Mouse (Mus musculus): ENCODE data around the gene Mob3c. TPM values are rescaled to one million over a fixed set of nuclear protein-coding genes. Genes with fewer than 3 reads are reported as not detected.

The Mob3c gene
- polyA plus RNA-seq, 1 experiment = 36.4 TPM

- 54% methylated on average over 9 of the region's 9 CpGs for WGBS
- H3K4me3 ChIP-seq (ENCODE audit: control insufficient read depth, insufficient read depth, low read length) = no peak overlapping the region
Observed at GRCm38 (mm10) chr4:115857293-115857883, 29.5 kb downstream of the Mob3c start.

GRCm38 (mm10) chr4:115863352-115863751 is 35.5 kb downstream of the Mob3c start:
- no peak for TF ChIP-seq POLR2A (IDR thresholded peaks at IDR 0.05; ENCODE audit: control insufficient read depth, extremely low read depth, insufficient read depth, low read length, poor library complexity)
- no peak for TF ChIP-seq CTCF (IDR thresholded peaks at IDR 0.05; ENCODE audit: borderline replicate concordance, control insufficient read depth, extremely low read depth, insufficient read depth, low read length, poor library complexity)
- Histone ChIP-seq H3K36me3 (ENCODE audit: control insufficient read depth, insufficient read depth, low read length) (peaks cover 27% of the 10 kb centered on the region), H3K27ac (ENCODE audit: control insufficient read depth, insufficient read depth, low read length) (no peak overlapping the region), H3K4me1 (replicated peaks; ENCODE audit: control insufficient read depth, insufficient read depth, low read length) (no peaks in the 10 kb centered on the region), H3K4me3 (ENCODE audit: control insufficient read depth, insufficient read depth, low read length) (no peak overlapping the region), H3K27me3 (ENCODE audit: control insufficient read depth, insufficient read depth, low read length) (no peaks in the 10 kb centered on the region)
- 94% methylated on average over 7 of the region's 7 CpGs for WGBS
- DNase-seq = no peak

More at GRCm38 (mm10) chr4:115857293-115857883, 29.5 kb downstream of the Mob3c start:
- DNase-seq = no peak
- Histone ChIP-seq H3K4me1 (replicated peaks; ENCODE audit: control insufficient read depth, insufficient read depth, low read length) (no peaks in the 10 kb centered on the region; the same call in 1 of the 2 replicates), H3K27ac (ENCODE audit: control insufficient read depth, insufficient read depth, low read length) (no peak overlapping the region), H3K36me3 (ENCODE audit: control insufficient read depth, insufficient read depth, low read length) (peaks cover 15% of the 10 kb centered on the region), H3K27me3 (ENCODE audit: control insufficient read depth, insufficient read depth, low read length) (no peaks in the 10 kb centered on the region)
- TF ChIP-seq POLR2A (IDR thresholded peaks at IDR 0.05; ENCODE audit: control insufficient read depth, extremely low read depth, insufficient read depth, low read length, poor library complexity) = no peak
- TF ChIP-seq CTCF (IDR thresholded peaks at IDR 0.05; ENCODE audit: borderline replicate concordance, control insufficient read depth, extremely low read depth, insufficient read depth, low read length, poor library complexity) = no peak

- TF ChIP-seq POLR2A (IDR thresholded peaks at IDR 0.05; ENCODE audit: control insufficient read depth, extremely low read depth, insufficient read depth, low read length, poor library complexity) = no peak
- no peak for TF ChIP-seq CTCF (IDR thresholded peaks at IDR 0.05; ENCODE audit: borderline replicate concordance, control insufficient read depth, extremely low read depth, insufficient read depth, low read length, poor library complexity)
- H3K36me3 ChIP-seq (ENCODE audit: control insufficient read depth, insufficient read depth, low read length) = peaks cover 33% of the 10 kb centered on the region
- no peak overlapping the region for H3K4me3 ChIP-seq (ENCODE audit: control insufficient read depth, insufficient read depth, low read length)
- no peaks in the 10 kb centered on the region for H3K27me3 ChIP-seq (ENCODE audit: control insufficient read depth, insufficient read depth, low read length)
- WGBS = 95% methylated on average over 10 of the region's 10 CpGs
- no peaks in the 10 kb centered on the region for H3K4me1 ChIP-seq (replicated peaks; ENCODE audit: control insufficient read depth, insufficient read depth, low read length)
- no peak for DNase-seq
- no peak overlapping the region for H3K27ac ChIP-seq (ENCODE audit: control insufficient read depth, insufficient read depth, low read length)
Observed at GRCm38 (mm10) chr4:115863880-115864279, 36.0 kb downstream of the Mob3c start.

GRCm38 (mm10) chr4:115869512-115870210 is 41.8 kb downstream of the Mob3c start:
- H3K4me1 ChIP-seq (replicated peaks; ENCODE audit: control insufficient read depth, insufficient read depth, low read length) = no peaks in the 10 kb centered on the region

GRCm38 (mm10) chr4:115873231-115873630 is 45.3 kb downstream of the Mob3c start:
- peaks cover 35% of the 10 kb centered on the region for H3K36me3 ChIP-seq (ENCODE audit: control insufficient read depth, insufficient read depth, low read length)
- WGBS = 96% methylated on average over 3 of the region's 3 CpGs
- TF ChIP-seq CTCF (IDR thresholded peaks at IDR 0.05; ENCODE audit: borderline replicate concordance, control insufficient read depth, extremely low read depth, insufficient read depth, low read length, poor library complexity) (no peak), POLR2A (IDR thresholded peaks at IDR 0.05; ENCODE audit: control insufficient read depth, extremely low read depth, insufficient read depth, low read length, poor library complexity) (no peak)
- DNase-seq = no peak
- no peak overlapping the region for H3K4me3 ChIP-seq (ENCODE audit: control insufficient read depth, insufficient read depth, low read length)
- no peaks in the 10 kb centered on the region for H3K4me1 ChIP-seq (replicated peaks; ENCODE audit: control insufficient read depth, insufficient read depth, low read length)
- no peaks in the 10 kb centered on the region for H3K27me3 ChIP-seq (ENCODE audit: control insufficient read depth, insufficient read depth, low read length)
- no peak overlapping the region for H3K27ac ChIP-seq (ENCODE audit: control insufficient read depth, insufficient read depth, low read length)

More at GRCm38 (mm10) chr4:115869512-115870210, 41.8 kb downstream of the Mob3c start:
- Histone ChIP-seq H3K36me3 (ENCODE audit: control insufficient read depth, insufficient read depth, low read length) (peaks cover 43% of the 10 kb centered on the region), H3K27ac (ENCODE audit: control insufficient read depth, insufficient read depth, low read length) (no peak overlapping the region), H3K27me3 (ENCODE audit: control insufficient read depth, insufficient read depth, low read length) (no peaks in the 10 kb centered on the region), H3K4me3 (ENCODE audit: control insufficient read depth, insufficient read depth, low read length) (no peak overlapping the region)
- DNase-seq = no peak
- 93% methylated on average over 16 of the region's 16 CpGs for WGBS
- no peak for TF ChIP-seq CTCF (IDR thresholded peaks at IDR 0.05; ENCODE audit: borderline replicate concordance, control insufficient read depth, extremely low read depth, insufficient read depth, low read length, poor library complexity)
- TF ChIP-seq POLR2A (IDR thresholded peaks at IDR 0.05; ENCODE audit: control insufficient read depth, extremely low read depth, insufficient read depth, low read length, poor library complexity) = no peak

- TF ChIP-seq CTCF (IDR thresholded peaks at IDR 0.05; ENCODE audit: borderline replicate concordance, control insufficient read depth, extremely low read depth, insufficient read depth, low read length, poor library complexity) (no peak), POLR2A (IDR thresholded peaks at IDR 0.05; ENCODE audit: control insufficient read depth, extremely low read depth, insufficient read depth, low read length, poor library complexity) (no peak)
- Histone ChIP-seq H3K4me1 (replicated peaks; ENCODE audit: control insufficient read depth, insufficient read depth, low read length) (no peaks in the 10 kb centered on the region), H3K36me3 (ENCODE audit: control insufficient read depth, insufficient read depth, low read length) (peaks cover 16% of the 10 kb centered on the region), H3K27me3 (ENCODE audit: control insufficient read depth, insufficient read depth, low read length) (no peaks in the 10 kb centered on the region), H3K4me3 (ENCODE audit: control insufficient read depth, insufficient read depth, low read length) (no peak overlapping the region), H3K27ac (ENCODE audit: control insufficient read depth, insufficient read depth, low read length) (no peak overlapping the region)
- no peak for DNase-seq
- 87% methylated on average over 11 of the region's 11 CpGs for WGBS
Observed at GRCm38 (mm10) chr4:115878216-115878678, 50.4 kb downstream of the Mob3c start.

All from thymus, adult 2 months (tissue).